Mouse (Mus musculus): Measurements from ENCODE around the gene Fibcd1.

DNA sequence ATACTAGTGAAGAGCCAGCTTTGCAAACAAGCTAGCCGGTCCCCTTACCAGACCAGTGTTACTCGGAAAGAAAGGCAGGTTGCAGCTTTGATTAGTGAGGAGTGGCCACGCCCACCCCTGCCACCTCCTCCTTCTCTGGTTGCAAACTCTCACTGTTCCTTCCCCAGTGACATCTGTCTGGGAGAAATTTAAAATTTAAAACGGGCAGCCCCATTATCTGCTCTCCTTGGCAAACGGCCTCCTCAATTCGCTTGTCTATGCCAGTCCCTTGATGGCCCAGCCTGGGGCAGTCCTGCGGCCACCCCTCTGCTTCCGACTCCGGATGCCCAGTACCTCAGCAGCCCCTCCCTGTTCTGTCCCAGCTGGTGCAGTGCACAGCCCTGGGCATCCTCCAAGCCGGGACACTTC is 1.1 kb downstream of the Fibcd1 start:
- TF ChIP-seq POLR2A (IDR thresholded peaks at IDR 0.05; ENCODE audit: insufficient read length, low read depth) = no peak
- no peak for TF ChIP-seq USF1 (IDR thresholded peaks at IDR 0.05; ENCODE audit: low read depth)
- no peak for TF ChIP-seq POLR2AphosphoS2 (IDR thresholded peaks at IDR 0.05; ENCODE audit: insufficient read length, low read depth)
- no peak for TF ChIP-seq MAX (IDR thresholded peaks at IDR 0.05; ENCODE audit: low read depth)
- no peak for TF ChIP-seq E2F4 (IDR thresholded peaks at IDR 0.05; ENCODE audit: insufficient read depth)
- no peak for TF ChIP-seq TCF3 (IDR thresholded peaks at IDR 0.05; ENCODE audit: insufficient read length, low read depth)
- no peak for TF ChIP-seq MYOD1 (IDR thresholded peaks at IDR 0.05; ENCODE audit: control insufficient read depth in 1 of 3, insufficient read length in 2 of 3, low read depth in 2 of 3)
- TF ChIP-seq MYOG (IDR thresholded peaks at IDR 0.05; ENCODE audit: control insufficient read depth in 1 of 3, insufficient read depth in 1 of 3, insufficient read length in 2 of 3, low read depth in 2 of 3) = no peak
- TF ChIP-seq CEBPB (IDR thresholded peaks at IDR 0.05; ENCODE audit: insufficient read depth, poor library complexity, severe bottlenecking) = no peak
- no peak for TF ChIP-seq REST (IDR thresholded peaks at IDR 0.05; ENCODE audit: insufficient read depth, insufficient read length)
- TF ChIP-seq TCF12 (IDR thresholded peaks at IDR 0.05; ENCODE audit: insufficient read depth, poor library complexity, severe bottlenecking) = no peak
